In genomic region chr4:148337890-148338880, GRCm38 (mm10) we compare ENCODE assay signal across 9 mouse cellular contexts. TPM values are rescaled to one million over a fixed set of nuclear protein-coding genes. Genes with fewer than 3 reads are reported as not detected.
DNase-seq lines count a peak whose midpoint lies in the region; ATAC-seq and TF ChIP-seq lines count a peak whose summit lies in the region.
"Had no signal": no experiment of that assay in that cellular context is flagged by ENCODE, and none has a peak within 500 bp of the region (broad histone marks: within the 10 kb centered on the region; RNA-seq: fewer than 3 reads in every experiment).

No protein-coding gene starts in this region.

- TF ChIP-seq POLR2A in MEL (IDR thresholded peaks at IDR 0.05; ENCODE audit: control insufficient read depth in 1 of 2, insufficient read depth in 1 of 2, low read depth in 1 of 2, low read length in 2 of 2, poor library complexity in 1 of 2) = no peak

- no peak overlapping the region for H3K27ac ChIP-seq in kidney, embryonic 16.5 days (ENCODE audit: low read length)
- no peak overlapping the region for H3K27ac ChIP-seq in MEL (ENCODE audit: control insufficient read depth, low read depth, low read length)
- H3K27ac ChIP-seq in forebrain, embryonic 15.5 days (replicated peaks) = no peak overlapping the region
- H3K27ac ChIP-seq: limb, embryonic 15.5 days had no signal

- ATAC-seq in kidney, embryonic 16.5 days (ENCODE audit: low FRiP score, low TSS enrichment) = peak; percentile 57; the same call in 1 of the 2 replicates
- peak; percentile 39; the same call in 1 of the 2 replicates for ATAC-seq in forebrain, embryonic 15.5 days (replicated peaks)
- ATAC-seq in granulocyte monocyte progenitor cell, adult 5-6 weeks (replicated peaks; ENCODE audit: poor library complexity, severe bottlenecking) = no peak

- peak in 1 of 3 experiments; percentile 19; a peak in 1 of 6 replicates for TF ChIP-seq CTCF in MEL (IDR thresholded peaks at IDR 0.05 in 2 of 3, conservative IDR thresholded peaks at IDR 0.05 in 1 of 3; ENCODE audit: control insufficient read depth in 1 of 3, insufficient read depth in 1 of 3, low read depth in 2 of 3, low read length in 3 of 3, poor library complexity in 1 of 3, severe bottlenecking in 1 of 3)

- no peak for DNase-seq in kidney, adult 9 months
- peak; percentile 29 for DNase-seq in 3T3-L1 (ENCODE audit: low read depth, low spot score)
- peak; percentile 6 for DNase-seq in MEL (ENCODE audit: low read depth, low spot score)
- no peak for DNase-seq in spleen, postnatal 36 days (ENCODE audit: low spot score in 2 of 2)
- no peak for DNase-seq in adipocyte (ENCODE audit: low spot score)

- no peaks in the 10 kb centered on the region for H3K4me1 ChIP-seq in kidney, embryonic 16.5 days (ENCODE audit: insufficient read depth, low read length)
- no peaks in the 10 kb centered on the region for H3K4me1 ChIP-seq in MEL (ENCODE audit: control insufficient read depth in 1 of 2, insufficient read depth in 2 of 2, low read length in 2 of 2)
- H3K4me1 ChIP-seq in forebrain, embryonic 15.5 days = peaks cover 10% of the 10 kb centered on the region
- H3K4me1 ChIP-seq: limb, embryonic 15.5 days had no signal

- no peaks in the 10 kb centered on the region for H3K27me3 ChIP-seq in kidney, embryonic 16.5 days (ENCODE audit: insufficient read depth, low read length)
- H3K27me3 ChIP-seq in MEL (ENCODE audit: control insufficient read depth in 1 of 2, insufficient read depth in 2 of 2, low read length in 2 of 2) = no peaks in the 10 kb centered on the region
- no peaks in the 10 kb centered on the region for H3K27me3 ChIP-seq in forebrain, embryonic 15.5 days
- H3K27me3 ChIP-seq: limb, embryonic 15.5 days had no signal

- H3K79me2 ChIP-seq in MEL (ENCODE audit: control insufficient read depth, insufficient read depth, low read length, poor library complexity) = no peaks in the 10 kb centered on the region

- no peak overlapping the region for H3K4me3 ChIP-seq in kidney, embryonic 16.5 days (ENCODE audit: low read length)
- no peak overlapping the region for H3K4me3 ChIP-seq in MEL (ENCODE audit: control insufficient read depth in 1 of 2, insufficient read depth in 1 of 2, low read depth in 2 of 2, low read length in 2 of 2)
- no peak overlapping the region for H3K4me3 ChIP-seq in forebrain, embryonic 15.5 days
- H3K4me3 ChIP-seq: limb, embryonic 15.5 days had no signal

- H3K9me3 ChIP-seq in kidney, embryonic 16.5 days (ENCODE audit: low read length) = no peaks in the 10 kb centered on the region
- H3K9me3 ChIP-seq in MEL (replicated peaks; ENCODE audit: insufficient read depth, low read length) = no peaks in the 10 kb centered on the region
- no peaks in the 10 kb centered on the region for H3K9me3 ChIP-seq in forebrain, embryonic 15.5 days
- H3K9me3 ChIP-seq: limb, embryonic 15.5 days had no signal

- peak; percentile 1 for TF ChIP-seq RAD21 in MEL (IDR thresholded peaks at IDR 0.05; ENCODE audit: low read depth, low read length)

- no peaks in the 10 kb centered on the region for H3K36me3 ChIP-seq in kidney, embryonic 16.5 days (ENCODE audit: insufficient read depth, low read length)
- no peaks in the 10 kb centered on the region for H3K36me3 ChIP-seq in MEL (ENCODE audit: control insufficient read depth in 1 of 2, insufficient read depth in 2 of 2, low read length in 2 of 2)
- H3K36me3 ChIP-seq in forebrain, embryonic 15.5 days = no peaks in the 10 kb centered on the region
- H3K36me3 ChIP-seq: limb, embryonic 15.5 days had no signal

- H3K9ac ChIP-seq in kidney, embryonic 16.5 days (replicated peaks; ENCODE audit: low read length) = no peak overlapping the region
- no peak overlapping the region for H3K9ac ChIP-seq in MEL (ENCODE audit: control insufficient read depth, low read depth, low read length, poor library complexity, severe bottlenecking)
- H3K9ac ChIP-seq in forebrain, embryonic 15.5 days (replicated peaks) = no peak overlapping the region
- H3K9ac ChIP-seq: limb, embryonic 15.5 days had no signal

- WGBS in kidney, embryonic 16.5 days = 54% methylated on average over 13 of the region's 13 CpGs
- 66% methylated on average over 13 of the region's 13 CpGs for WGBS in forebrain, embryonic 15.5 days

- no peak for TF ChIP-seq EP300 in MEL (IDR thresholded peaks at IDR 0.05; ENCODE audit: low read depth in 1 of 2, low read length in 2 of 2)

- H3K4me2 ChIP-seq in kidney, embryonic 16.5 days (replicated peaks; ENCODE audit: low read depth, low read length) = no peak overlapping the region
- no peak overlapping the region for H3K4me2 ChIP-seq in forebrain, embryonic 15.5 days (replicated peaks)
- H3K4me2 ChIP-seq: limb, embryonic 15.5 days had no signal

TF ChIP-seq in MEL, 35 proteins besides CTCF, POLR2A, EP300 and RAD21:
- TF ChIP-seq SMC3 (IDR thresholded peaks at IDR 0.05; ENCODE audit: low read depth, low read length) (peak; percentile 31), NELFE (IDR thresholded peaks at IDR 0.05; ENCODE audit: low read depth, low read length) (no peak)
TF ChIP-seq in MEL: peak in this region for 1.

RNA-seq across cellular contexts. Expression of gene Disp3, which starts 50.4 kb away (rescaled TPM):
- polyA plus RNA-seq in kidney, embryonic 16.5 days (2015; fragmentation: Nextera tagmentation; extraction: Ambion mirVana) = 0.16 and 0.18 TPM in 2 replicates
- not detected in 2 replicates for total RNA-seq in MEL (2012; rRNA removed)
- polyA plus RNA-seq in MEL (2012; ENCODE audit: insufficient read depth in 1 of 2, insufficient read length in 2 of 2, low read depth in 1 of 2, low replicate concordance in 2 of 2, missing spikeins in 1 of 2) = not detected
- 11.5 and 14.4 TPM in 2 replicates for polyA plus RNA-seq in forebrain, embryonic 15.5 days (2015; fragmentation: Nextera tagmentation; extraction: Ambion mirVana)
- not detected in 2 replicates for total RNA-seq in granulocyte monocyte progenitor cell, adult 5-6 weeks (2014; fragmentation: Nextera tagmentation)
- not detected in 2 replicates for total RNA-seq in granulocyte monocyte progenitor cell, adult 5-6 weeks (2017)

Comparison
In these comparisons a context has a peak if more than half of its experiments do, and no peak if none do; other contexts are left out.
1. DNase-seq: peak in 3T3-L1 (single experiment) and MEL (single experiment); none in kidney, adult 9 months (single experiment), spleen, postnatal 36 days (0 of 2) and adipocyte (single experiment).
2. RNA of gene Disp3, which starts 50.4 kb away (polyA plus RNA-seq): 11.5 to 14.4 TPM in forebrain, embryonic 15.5 days; 0.16 to 0.18 TPM in kidney, embryonic 16.5 days and not detected in MEL; every median in the first group is over 10 times any median in the second.